Mouse (Mus musculus) hindbrain, embryonic 10.5 days (tissue): Measurements from ENCODE around the gene Nrxn1. TPM values are rescaled to one million over a fixed set of nuclear protein-coding genes. Genes with fewer than 3 reads are reported as not detected.

ENCODE experiments used
- DNase-seq: peaks from one replicate; pipeline ENCODE4 v3.0.0-alpha.2; 2017; ENCODE audit warnings: low spot score
- H3K27ac ChIP-seq: fragments of 300-500 bp; sonication (generic); 2 replicates; pipeline ENCODE4 v1.5.1; 2016; ENCODE audit warnings: mild to moderate bottlenecking, moderate library complexity
- H3K27me3 ChIP-seq: fragments of 300-500 bp; sonication (generic); 2 replicates; pipeline ENCODE4 v1.6.1; 2016; ENCODE audit warnings: mild to moderate bottlenecking; ENCODE audit not compliant: poor library complexity, insufficient read depth, severe bottlenecking
- H3K36me3 ChIP-seq: fragments of 300-500 bp; sonication (generic); 2 replicates; pipeline ENCODE4 v1.6.1; 2016; ENCODE audit warnings: mild to moderate bottlenecking, moderate library complexity
- H3K4me1 ChIP-seq: fragments of 300-500 bp; sonication (generic); replicated peaks from 2 replicates; pipeline ENCODE4 v1.6.1; 2016; ENCODE audit warnings: mild to moderate bottlenecking
- H3K4me3 ChIP-seq: fragments of 300-500 bp; sonication (generic); 2 replicates; pipeline ENCODE4 v1.5.1; 2016; ENCODE audit warnings: mild to moderate bottlenecking, moderate library complexity
- H3K9me3 ChIP-seq: fragments of 300-500 bp; sonication (generic); 2 replicates; pipeline ENCODE4 v1.6.1; 2016; ENCODE audit warnings: mild to moderate bottlenecking, moderate library complexity
- WGBS: fragments of 180-500 bp; shearing (Covaris S2); methylation state at CpG from one replicate; pipeline ENCODE4 v1.1.7; 2016; 5-methylcytosine and 5-hydroxymethylcytosine counted together
- polyA plus RNA-seq: library from polyadenylated mRNA; unstranded; fragments of >200 nt; fragmentation: Nextera tagmentation; extraction: Ambion mirVana; gene quantifications from 2 replicates; pipeline ENCODE4 v1.2.1, GENCODE M21; 2016

Gene Nrxn1
- polyA plus RNA-seq, 1 experiment from 2014 or later, result 15.4 TPM

DNA sequence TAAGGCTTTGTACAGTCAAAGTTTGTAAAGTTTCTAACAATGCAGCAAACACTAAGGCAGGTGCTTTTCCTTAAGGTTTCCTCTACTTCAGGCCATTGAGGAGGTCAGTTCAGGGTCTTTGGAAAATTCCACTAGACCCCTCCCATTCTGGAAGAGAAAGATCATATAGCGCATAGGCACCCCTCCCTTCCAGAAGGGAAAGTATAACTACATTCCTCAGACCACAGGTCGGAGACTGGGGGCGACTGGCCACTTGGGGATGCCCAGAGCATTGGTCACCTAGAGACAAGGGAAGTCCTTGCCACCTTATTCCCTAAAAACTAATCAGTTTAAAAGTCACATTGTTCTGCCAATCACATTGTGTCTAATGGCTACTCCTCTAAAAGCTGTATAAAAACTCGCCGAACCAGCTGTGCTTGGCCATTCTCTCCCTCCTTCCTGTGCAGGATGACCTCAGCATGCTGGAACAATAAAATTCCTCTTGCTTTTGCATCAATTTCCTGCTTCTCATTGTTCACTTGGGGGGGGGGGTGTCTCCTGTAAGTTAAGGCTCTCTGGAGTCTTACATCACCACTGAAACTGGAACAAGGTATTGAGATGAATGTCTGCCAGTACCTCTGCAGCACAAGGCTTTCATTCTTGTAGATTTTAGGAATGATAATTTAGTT is 305.6 kb downstream of the Nrxn1 start:
- 81% methylated on average over 5 of the region's 5 CpGs for WGBS
- H3K27ac ChIP-seq, result no peak overlapping the region
- H3K36me3 ChIP-seq, result no peaks in the 10 kb centered on the region
- no peaks in the 10 kb centered on the region for H3K9me3 ChIP-seq
- H3K27me3 ChIP-seq, result no peaks in the 10 kb centered on the region
- DNase-seq, result no peak
- 0 out of 2 replicates have a peak, but pooled peaks cover 3% of the 10 kb centered on the region for H3K4me1 ChIP-seq
- no peak overlapping the region for H3K4me3 ChIP-seq

DNA sequence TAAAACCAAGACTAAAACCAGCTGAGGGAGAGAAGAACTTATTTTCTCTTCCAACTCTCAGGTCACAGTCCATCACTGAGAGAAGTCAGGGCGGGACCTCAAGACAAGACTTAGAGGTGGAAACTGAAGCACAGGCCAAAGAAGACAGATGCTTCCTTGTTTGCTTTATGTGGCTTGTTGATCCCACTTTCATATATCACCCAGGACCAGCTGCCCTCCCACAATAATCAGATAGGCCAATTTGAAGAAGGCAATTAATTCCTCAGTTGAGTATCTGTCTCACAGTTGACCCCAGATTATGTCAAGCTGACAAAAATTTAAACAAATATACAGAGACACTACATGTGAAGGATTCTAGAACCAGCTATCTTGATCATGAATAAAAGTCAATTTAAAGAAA is 312.4 kb downstream of the Nrxn1 start:
- 90% methylated on average over 1 of the region's 1 CpGs for WGBS
- no peak overlapping the region for H3K27ac ChIP-seq

DNA sequence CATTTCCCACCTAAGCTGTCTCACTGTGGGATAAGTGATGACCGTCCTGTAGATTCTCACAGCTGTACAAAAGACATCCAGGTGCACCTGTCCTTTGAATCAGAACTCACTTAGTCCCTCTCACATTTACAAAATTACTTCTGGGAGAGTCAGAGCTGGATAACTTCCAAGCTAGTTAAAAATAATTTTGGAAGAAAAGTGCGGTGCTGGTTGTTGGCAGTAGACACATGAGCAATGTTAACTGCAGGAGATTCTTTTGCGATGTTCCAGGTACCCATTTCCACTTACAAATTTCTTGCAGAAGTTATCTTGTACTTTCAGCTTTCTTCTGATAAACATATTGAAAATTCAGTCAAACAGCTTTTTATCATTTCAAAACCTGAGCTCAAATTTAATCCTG is 317.5 kb downstream of the Nrxn1 start:
- 91% methylated on average over 3 of the region's 3 CpGs for WGBS
- Histone ChIP-seq H3K9me3 (no peaks in the 10 kb centered on the region), H3K36me3 (no peaks in the 10 kb centered on the region), H3K4me1 (no peaks in the 10 kb centered on the region), H3K4me3 (no peak overlapping the region), H3K27me3 (no peaks in the 10 kb centered on the region), H3K27ac (no peak overlapping the region)
- DNase-seq, result no peak

More for the DNA sequence above, 312.4 kb downstream of the Nrxn1 start:
- Histone ChIP-seq H3K27me3 (no peaks in the 10 kb centered on the region), H3K9me3 (no peaks in the 10 kb centered on the region), H3K4me3 (no peak overlapping the region), H3K4me1 (no peaks in the 10 kb centered on the region), H3K36me3 (no peaks in the 10 kb centered on the region)
- DNase-seq, result no peak

DNA sequence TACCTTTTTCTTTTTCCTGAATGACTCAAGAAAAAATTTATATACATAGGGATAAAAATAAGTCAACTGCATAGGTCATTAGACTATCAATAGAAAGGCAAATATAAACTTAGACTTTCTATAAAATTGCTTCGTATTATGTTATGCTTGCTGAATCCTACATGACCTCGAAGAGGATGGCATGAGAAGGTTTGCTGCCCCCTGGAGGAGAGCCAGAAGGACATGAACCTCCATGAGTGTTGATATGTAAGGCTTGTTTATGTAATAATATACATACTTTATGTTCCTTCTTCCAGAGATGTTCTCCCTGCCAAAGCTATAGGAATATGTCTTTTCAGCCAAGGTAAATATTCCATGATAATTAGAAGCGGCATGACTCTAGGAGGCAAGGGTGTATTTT is 319.6 kb downstream of the Nrxn1 start:
- Histone ChIP-seq H3K9me3 (no peaks in the 10 kb centered on the region), H3K36me3 (no peaks in the 10 kb centered on the region), H3K4me3 (no peak overlapping the region), H3K27me3 (no peaks in the 10 kb centered on the region), H3K4me1 (peaks cover 2% of the 10 kb centered on the region; the same call in 1 of the 2 replicates), H3K27ac (no peak overlapping the region)
- WGBS, result 86% methylated on average over 3 of the region's 3 CpGs
- peak; percentile 8 for DNase-seq

DNA sequence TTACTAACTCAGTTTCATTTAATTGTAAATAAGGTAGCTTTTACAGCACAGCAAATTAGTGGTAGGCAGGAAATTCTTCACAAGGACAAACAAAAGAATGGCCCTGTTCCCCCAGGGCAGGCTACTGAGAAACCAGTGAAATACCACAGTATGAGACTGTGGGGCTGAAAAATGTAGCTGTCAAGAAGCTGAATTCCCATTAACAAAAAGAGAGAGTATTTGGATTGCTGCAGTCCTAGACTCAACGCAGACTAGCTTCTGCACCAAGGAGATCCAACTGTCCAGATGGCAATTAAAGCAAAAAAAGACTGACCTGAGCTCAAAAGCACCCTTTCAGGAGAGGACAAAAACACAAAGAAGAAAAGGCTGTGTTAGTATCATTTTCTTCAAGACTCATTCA is 324.7 kb downstream of the Nrxn1 start:
- 13% methylated on average over 1 of the region's 1 CpGs for WGBS
- Histone ChIP-seq H3K9me3 (peaks cover 7% of the 10 kb centered on the region; the same call in 1 of the 2 replicates), H3K4me1 (peaks cover 6% of the 10 kb centered on the region; the same call in 1 of the 2 replicates), H3K27ac (peak overlapping the region; percentile 46), H3K36me3 (no peaks in the 10 kb centered on the region), H3K4me3 (no peak overlapping the region), H3K27me3 (no peaks in the 10 kb centered on the region)
- no peak for DNase-seq

DNA sequence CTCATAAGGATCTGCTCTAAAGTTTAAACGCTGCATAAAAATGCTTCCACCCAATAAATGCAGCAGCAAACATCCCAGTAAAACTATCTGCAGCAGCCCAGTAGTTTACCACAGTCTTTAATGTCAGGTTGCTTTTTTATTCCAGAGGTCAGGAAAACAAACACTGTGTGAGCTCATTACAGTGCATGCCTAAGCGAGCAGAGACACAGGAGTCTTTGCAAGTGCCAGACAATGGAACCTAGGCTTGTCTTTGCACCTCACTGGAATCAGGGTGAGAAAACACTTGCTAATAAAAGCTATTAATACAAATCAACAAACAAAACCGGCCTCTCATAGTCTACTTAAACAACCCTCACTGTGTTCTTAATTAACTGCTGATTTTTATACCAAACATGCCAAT is 365.7 kb downstream of the Nrxn1 start:
- 26% methylated on average over 3 of the region's 3 CpGs for WGBS
- no peaks in the 10 kb centered on the region for H3K36me3 ChIP-seq
- H3K27ac ChIP-seq, result no peak overlapping the region
- no peaks in the 10 kb centered on the region for H3K27me3 ChIP-seq
- DNase-seq, result no peak
- H3K9me3 ChIP-seq, result no peaks in the 10 kb centered on the region
- H3K4me3 ChIP-seq, result no peak overlapping the region
- peaks cover 7% of the 10 kb centered on the region; the same call in 1 of the 2 replicates for H3K4me1 ChIP-seq

DNA sequence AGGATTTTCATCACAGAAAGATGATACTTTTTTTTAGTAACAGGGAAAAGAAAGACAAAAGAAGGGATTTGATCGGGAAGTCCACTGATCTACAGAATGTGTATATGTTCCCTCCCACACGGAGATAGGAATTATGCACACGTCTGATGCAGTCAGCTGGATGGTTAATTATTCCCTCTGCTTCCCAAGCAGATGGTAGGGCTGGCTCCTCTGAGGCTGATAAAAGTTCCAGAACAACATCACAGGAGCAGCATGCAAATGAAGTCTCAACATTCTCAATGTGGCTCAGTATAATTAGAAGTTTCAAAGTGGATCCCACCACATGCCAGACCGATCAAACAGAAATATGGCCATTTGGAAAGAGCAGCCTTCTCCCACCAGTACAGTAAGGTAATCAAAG is 388.1 kb downstream of the Nrxn1 start:
- DNase-seq, result no peak
- Histone ChIP-seq H3K36me3 (no peaks in the 10 kb centered on the region), H3K4me1 (no peaks in the 10 kb centered on the region), H3K27me3 (no peaks in the 10 kb centered on the region), H3K27ac (no peak overlapping the region), H3K9me3 (no peaks in the 10 kb centered on the region), H3K4me3 (no peak overlapping the region)
- WGBS, result 74% methylated on average over 4 of the region's 4 CpGs

DNA sequence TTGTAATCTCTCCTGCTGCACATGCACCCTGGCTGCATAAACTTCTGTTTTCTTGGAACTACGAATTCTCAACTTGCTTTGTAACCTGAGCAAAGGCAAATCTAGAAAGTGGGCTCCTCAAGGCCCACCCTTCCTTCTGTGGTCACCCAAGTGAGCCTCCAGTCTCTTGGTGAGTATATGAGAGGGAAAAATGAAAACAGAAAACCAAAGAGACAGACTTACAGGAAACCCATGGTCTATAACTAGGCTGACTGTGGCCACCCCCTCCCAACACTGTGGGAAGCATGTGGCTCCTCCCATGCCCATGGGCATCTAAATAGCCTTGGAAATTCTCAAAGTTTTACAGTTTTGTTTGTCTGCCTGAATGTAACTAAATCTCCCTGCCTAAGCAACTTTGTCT is 390.2 kb downstream of the Nrxn1 start:
- Histone ChIP-seq H3K4me3 (no peak overlapping the region), H3K27me3 (no peaks in the 10 kb centered on the region), H3K4me1 (peaks cover 1% of the 10 kb centered on the region), H3K9me3 (no peaks in the 10 kb centered on the region), H3K27ac (peak overlapping the region; percentile 29; the same call in 1 of the 2 replicates), H3K36me3 (no peaks in the 10 kb centered on the region)
- WGBS, result 89% methylated on average over 1 of the region's 1 CpGs
- DNase-seq, result no peak

DNA sequence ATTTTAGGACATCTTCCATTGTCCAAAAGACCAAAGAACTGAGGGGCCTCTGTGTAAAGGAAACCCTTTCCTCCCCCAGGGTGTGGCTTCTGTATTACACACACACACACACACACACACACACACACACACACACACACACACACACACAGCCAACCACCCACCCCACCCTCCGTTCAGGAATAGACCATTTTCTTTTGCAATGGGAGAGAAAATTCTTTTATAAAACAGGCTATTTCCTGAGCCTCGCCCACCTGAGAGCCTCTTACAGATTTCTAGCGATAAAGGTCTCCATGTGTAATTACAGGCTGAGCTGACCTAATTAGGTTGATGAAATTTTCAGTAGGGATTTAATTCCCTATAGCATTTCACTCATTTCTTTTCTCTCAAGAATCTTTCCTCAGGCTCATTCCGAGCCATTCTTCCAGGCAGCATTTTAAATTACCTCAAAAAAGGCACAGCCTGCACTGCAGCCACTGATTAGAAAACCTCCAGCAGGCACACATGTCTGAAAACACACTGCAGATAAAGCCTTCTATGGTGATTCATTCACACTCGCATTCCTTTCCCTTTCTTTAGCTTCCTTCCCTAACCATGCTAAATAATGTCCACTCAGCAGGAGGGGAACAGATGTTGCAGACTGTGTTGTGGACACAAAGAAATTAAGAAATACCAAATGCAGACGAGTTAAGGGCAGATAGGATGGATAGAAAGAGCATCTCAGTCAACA is 396.6 kb downstream of the Nrxn1 start:
- 0 out of 2 replicates have a peak overlapping the region, but pooled peaks have one; percentile 6 for H3K4me3 ChIP-seq
- peaks cover 28% of the 10 kb centered on the region for H3K4me1 ChIP-seq
- peak; percentile 29 for DNase-seq
- peak overlapping the region; percentile 81 for H3K27ac ChIP-seq
- H3K9me3 ChIP-seq, result no peaks in the 10 kb centered on the region
- 17% methylated on average over 6 of the region's 6 CpGs for WGBS
- no peaks in the 10 kb centered on the region for H3K36me3 ChIP-seq
- H3K27me3 ChIP-seq, result no peaks in the 10 kb centered on the region

DNA sequence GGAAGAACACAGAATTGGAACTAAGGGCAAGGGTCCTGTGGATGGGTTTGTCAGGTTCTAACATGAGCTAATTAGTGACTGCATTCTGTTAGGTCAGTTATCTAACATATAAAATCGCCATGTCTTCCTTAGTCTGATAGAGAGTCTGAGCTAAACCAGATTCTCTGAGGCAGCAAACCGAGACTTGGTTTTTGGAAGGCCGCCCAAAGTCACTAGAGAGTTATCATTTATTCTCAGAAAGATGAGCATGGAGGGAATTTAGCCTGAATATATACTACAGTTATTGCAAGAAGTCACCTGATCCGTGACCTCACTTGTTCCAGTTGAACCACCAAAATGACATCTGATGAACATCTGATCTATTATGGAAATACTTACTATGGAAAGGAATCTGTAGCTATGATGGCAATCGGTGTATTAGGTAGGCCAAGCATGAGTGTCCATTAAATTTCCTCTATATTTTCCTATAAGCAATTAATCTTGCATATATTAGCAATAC is 397.7 kb downstream of the Nrxn1 start:
- H3K27ac ChIP-seq, result peak overlapping the region; percentile 81
- H3K27me3 ChIP-seq, result no peaks in the 10 kb centered on the region
- WGBS, result 92% methylated on average over 5 of the region's 5 CpGs
- no peaks in the 10 kb centered on the region for H3K9me3 ChIP-seq
- no peak for DNase-seq
- no peaks in the 10 kb centered on the region for H3K36me3 ChIP-seq
- peaks cover 28% of the 10 kb centered on the region for H3K4me1 ChIP-seq
- no peak overlapping the region for H3K4me3 ChIP-seq

DNA sequence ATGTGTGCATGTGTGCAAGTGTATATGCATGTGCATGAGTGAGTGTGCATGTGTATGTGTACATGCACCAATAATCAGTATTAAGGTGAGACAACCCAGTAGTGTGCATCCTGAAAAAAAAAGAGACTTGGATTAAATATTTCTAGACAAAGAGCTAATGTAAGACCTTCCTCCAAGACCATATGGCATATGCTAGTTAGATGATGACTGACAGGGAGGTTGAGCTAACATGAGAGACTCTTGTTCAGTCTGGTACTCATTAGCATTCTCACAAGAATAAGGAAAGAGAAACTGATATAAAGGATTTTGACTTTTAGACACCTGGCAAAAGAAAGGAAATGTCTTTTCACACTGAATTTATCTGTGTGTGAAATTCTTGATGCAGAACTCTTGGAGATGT is 408.7 kb downstream of the Nrxn1 start:
- no peak overlapping the region for H3K27ac ChIP-seq
- H3K4me1 ChIP-seq, result no peaks in the 10 kb centered on the region
- H3K27me3 ChIP-seq, result no peaks in the 10 kb centered on the region
- no peak for DNase-seq
- no peak overlapping the region for H3K4me3 ChIP-seq
- no peaks in the 10 kb centered on the region for H3K9me3 ChIP-seq
- H3K36me3 ChIP-seq, result no peaks in the 10 kb centered on the region

DNA sequence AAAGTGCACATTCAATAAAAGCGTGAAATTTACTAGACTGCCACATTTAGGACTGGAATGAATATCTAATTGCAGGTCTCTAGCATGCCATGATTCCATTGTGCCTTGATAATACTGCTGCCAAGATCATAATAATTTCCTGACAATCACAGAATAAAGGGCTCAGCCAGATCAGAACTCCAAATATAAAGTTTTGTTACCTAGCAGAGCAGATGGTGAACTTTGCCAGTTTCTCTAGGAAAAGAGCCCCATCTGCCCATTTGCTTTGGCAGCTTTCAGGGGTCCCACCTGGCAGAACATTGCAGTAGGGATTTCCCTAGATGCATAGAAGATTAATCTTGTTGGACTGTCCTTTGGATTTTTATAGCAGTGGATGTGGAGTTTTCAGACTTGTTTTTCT is 411.9 kb downstream of the Nrxn1 start:
- Histone ChIP-seq H3K4me3 (no peak overlapping the region), H3K27ac (no peak overlapping the region), H3K36me3 (no peaks in the 10 kb centered on the region), H3K9me3 (no peaks in the 10 kb centered on the region), H3K4me1 (no peaks in the 10 kb centered on the region), H3K27me3 (no peaks in the 10 kb centered on the region)
- WGBS, result 92% methylated on average over 1 of the region's 1 CpGs
- DNase-seq, result no peak

DNA sequence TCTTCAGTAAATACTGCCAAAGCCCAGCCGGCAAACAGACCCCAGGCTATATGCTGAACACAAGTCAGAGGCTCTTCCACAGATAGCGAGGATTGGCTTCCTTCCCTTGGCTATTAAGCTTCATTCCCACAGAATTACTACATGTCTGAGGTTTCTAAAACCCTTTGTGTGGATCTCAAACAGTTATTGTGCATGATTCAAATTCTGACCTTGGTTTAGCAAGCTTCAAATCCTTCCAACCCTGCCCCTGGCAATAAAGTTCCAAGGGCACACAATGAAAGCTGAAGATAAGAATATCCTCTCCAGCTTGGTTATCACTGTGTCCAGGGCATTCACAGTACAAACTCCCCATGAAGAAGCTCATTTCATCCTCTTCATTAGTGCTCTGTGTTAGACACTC is 416.2 kb downstream of the Nrxn1 start:
- Histone ChIP-seq H3K9me3 (no peaks in the 10 kb centered on the region), H3K27ac (no peak overlapping the region), H3K4me1 (no peaks in the 10 kb centered on the region), H3K36me3 (no peaks in the 10 kb centered on the region), H3K27me3 (no peaks in the 10 kb centered on the region), H3K4me3 (no peak overlapping the region)
- 76% methylated on average over 2 of the region's 2 CpGs for WGBS
- no peak for DNase-seq
